Mouse (Mus musculus) limb, embryonic 14.5 days (tissue): ENCODE measurements around the gene Nsun5. TPM values are rescaled to one million over a fixed set of nuclear protein-coding genes. Genes with fewer than 3 reads are reported as not detected.

Source experiments
- ATAC-seq: fragments of 200-750 bp; cut with Nextera tagmentation; 2 replicates; pipeline ENCODE4 v1.8.0; 2017; ENCODE audit warnings: low read depth, moderate number of reproducible peaks, moderate TSS enrichment; ENCODE audit not compliant: low FRiP score
- DNase-seq: peaks from one replicate; pipeline ENCODE4 v3.0.0-alpha.2; 2015; ENCODE audit warnings: low spot score
- H3K27ac ChIP-seq: fragments of 300-500 bp; sonication (generic); replicated peaks from 2 replicates; pipeline ENCODE4 v1.5.1; 2014; ENCODE audit warnings: low read depth, mild to moderate bottlenecking, low read length, moderate library complexity, mixed read lengths
- H3K27me3 ChIP-seq: fragments of 300-500 bp; sonication (generic); 2 replicates; pipeline ENCODE4 v1.6.1; 2014; ENCODE audit warnings: low read length, mixed read lengths; ENCODE audit not compliant: control insufficient read depth, insufficient read depth
- H3K36me3 ChIP-seq: fragments of 300-500 bp; sonication (generic); 2 replicates; pipeline ENCODE4 v1.6.1; 2014; ENCODE audit warnings: mild to moderate bottlenecking, low read length, moderate library complexity, mixed read lengths; ENCODE audit not compliant: control insufficient read depth, insufficient read depth
- H3K4me1 ChIP-seq: fragments of 300-500 bp; sonication (generic); 2 replicates; pipeline ENCODE4 v1.6.1; 2014; ENCODE audit warnings: antibody characterized with exemption, low read length, mixed read lengths; ENCODE audit not compliant: control insufficient read depth, insufficient read depth
- H3K4me2 ChIP-seq: fragments of 300-500 bp; sonication (generic); replicated peaks from 2 replicates; pipeline ENCODE4 v1.6.1; 2014; ENCODE audit warnings: low read depth, mild to moderate bottlenecking, low read length, moderate library complexity; ENCODE audit not compliant: severe bottlenecking
- H3K4me3 ChIP-seq: fragments of 300-500 bp; sonication (generic); replicated peaks from 2 replicates; pipeline ENCODE4 v1.5.1; 2014; ENCODE audit warnings: low read length
- H3K9ac ChIP-seq: fragments of 300-500 bp; sonication (generic); 2 replicates; pipeline ENCODE4 v1.6.1; 2014; ENCODE audit warnings: mild to moderate bottlenecking, low read depth, low read length, moderate library complexity; ENCODE audit not compliant: severe bottlenecking
- H3K9me3 ChIP-seq: fragments of 300-500 bp; sonication (generic); 2 replicates; pipeline ENCODE4 v1.6.1; 2016; ENCODE audit warnings: low read length; ENCODE audit not compliant: control insufficient read depth
- POLR2A ChIP-seq: fragments of 200-500 bp; IDR thresholded peaks from 2 replicates; pipeline ENCODE4 v1.8.0; 2012; ENCODE audit warnings: inconsistent platforms, mild to moderate bottlenecking, moderate library complexity, borderline replicate concordance; ENCODE audit not compliant: insufficient read depth, insufficient read length; ENCODE audit errors: extremely low read depth
- WGBS: fragments of 180-500 bp; shearing (Covaris S2); extraction: QIAGEN DNeasy Blood & Tissue Kit; methylation state at CpG from one replicate; pipeline ENCODE4 v1.1.7; 2014; 5-methylcytosine and 5-hydroxymethylcytosine counted together
- polyA plus RNA-seq, 2 experiments: library from polyadenylated mRNA; depleted of rRNA in 1 of 2; stranded (reverse) in 1 of 2; unstranded in 1 of 2; fragments of >200 nt; fragmentation: Nextera tagmentation in 1 of 2; extraction: Ambion mirVana in 1 of 2; gene quantifications; 2 replicates each; pipeline versions ENCODE4 v1.2.1 to v1.2.3; 2012 to 2014

The Nsun5 gene
- polyA plus RNA-seq, 2 experiments = 26.2 to 52.1 TPM

DNA sequence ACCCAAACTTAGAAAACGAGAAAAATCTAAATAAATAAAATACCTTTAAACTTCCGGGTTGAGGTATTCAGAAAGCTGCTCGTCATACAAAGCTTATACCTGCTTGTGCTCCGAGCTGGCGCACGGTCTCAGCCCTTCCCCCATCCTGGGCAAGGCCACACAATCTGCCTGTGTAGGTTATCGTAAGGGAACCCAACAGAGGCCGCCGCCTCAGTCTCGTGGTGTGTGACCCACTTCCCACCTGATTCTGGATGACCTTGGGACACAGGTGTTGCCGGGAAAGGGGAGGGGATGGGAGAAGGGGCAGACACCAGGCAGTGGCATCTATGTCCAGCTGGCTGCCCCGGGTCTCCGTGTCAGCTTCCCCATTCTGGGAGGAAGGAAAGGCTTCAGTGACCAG, 18.1 kb upstream of the Nsun5 start:
- TF ChIP-seq POLR2A = no peak
- ATAC-seq (no peak), DNase-seq (no peak)
- H3K36me3 ChIP-seq = no peaks in the 10 kb centered on the region
- H3K9ac ChIP-seq = no peak overlapping the region
- no peak overlapping the region for H3K27ac ChIP-seq
- H3K4me1 ChIP-seq = no peaks in the 10 kb centered on the region
- 85% methylated on average over 13 of the region's 13 CpGs for WGBS
- H3K4me2 ChIP-seq = no peak overlapping the region
- H3K27me3 ChIP-seq = peaks cover 12% of the 10 kb centered on the region; the same call in 1 of the 2 replicates
- H3K4me3 ChIP-seq = no peak overlapping the region
- peaks cover 10% of the 10 kb centered on the region; the same call in 1 of the 2 replicates for H3K9me3 ChIP-seq

- no peak within 1 kb of the TSS for H3K4me3 ChIP-seq
- WGBS = 54% methylated on average over 9 of the region's 9 CpGs
Observed at GRCm38 (mm10) chr5:135352995-135353394, 16.8 kb upstream of the Nsun5 start, which contains the start of gene Trim50. TSS of gene Trim50 (plus strand) at chr5:135353295.

GRCm38 (mm10) chr5:135353564-135353963, 16.2 kb upstream of the Nsun5 start:
- no peak overlapping the region for H3K9ac ChIP-seq
- WGBS = 14% methylated on average over 19 of the region's 20 CpGs
- DNase-seq (no peak), ATAC-seq (no peak)
- peaks cover 10% of the 10 kb centered on the region; the same call in 1 of the 2 replicates for H3K9me3 ChIP-seq
- no peaks in the 10 kb centered on the region for H3K36me3 ChIP-seq
- H3K4me2 ChIP-seq = no peak overlapping the region
- H3K27ac ChIP-seq = no peak overlapping the region
- TF ChIP-seq POLR2A = no peak
- H3K27me3 ChIP-seq = peaks cover 12% of the 10 kb centered on the region; the same call in 1 of the 2 replicates
- no peaks in the 10 kb centered on the region for H3K4me1 ChIP-seq
- H3K4me3 ChIP-seq = no peak overlapping the region

More at GRCm38 (mm10) chr5:135352995-135353394, 16.8 kb upstream of the Nsun5 start, which contains the start of gene Trim50:
- Histone ChIP-seq H3K4me1 (no peaks in the 10 kb centered on the region), H3K36me3 (no peaks in the 10 kb centered on the region), H3K9me3 (peaks cover 10% of the 10 kb centered on the region; the same call in 1 of the 2 replicates), H3K27ac (no peak within 1 kb of the TSS), H3K4me2 (no peak within 1 kb of the TSS), H3K9ac (no peak within 1 kb of the TSS), H3K27me3 (peaks cover 12% of the 10 kb centered on the region; the same call in 1 of the 2 replicates)
- no peak for DNase-seq
- no peak for ATAC-seq
- no peak for TF ChIP-seq POLR2A

- DNase-seq = no peak
- WGBS = 61% methylated on average over 1 of the region's 1 CpGs
- no peak overlapping the region for H3K9ac ChIP-seq
- H3K36me3 ChIP-seq = no peaks in the 10 kb centered on the region
- H3K27me3 ChIP-seq = peaks cover 12% of the 10 kb centered on the region; the same call in 1 of the 2 replicates
- no peak for ATAC-seq
- no peak overlapping the region for H3K4me2 ChIP-seq
- H3K9me3 ChIP-seq = no peaks in the 10 kb centered on the region
- no peak overlapping the region for H3K27ac ChIP-seq
- H3K4me1 ChIP-seq = no peaks in the 10 kb centered on the region
- H3K4me3 ChIP-seq = no peak overlapping the region
- TF ChIP-seq POLR2A = no peak
Observed at GRCm38 (mm10) chr5:135356090-135356489, 13.7 kb upstream of the Nsun5 start.

- Histone ChIP-seq H3K4me3 (no peak overlapping the region), H3K4me1 (no peaks in the 10 kb centered on the region), H3K9ac (no peak overlapping the region), H3K27ac (no peak overlapping the region), H3K9me3 (no peaks in the 10 kb centered on the region), H3K36me3 (no peaks in the 10 kb centered on the region), H3K4me2 (no peak overlapping the region), H3K27me3 (peaks cover 12% of the 10 kb centered on the region; the same call in 1 of the 2 replicates)
- DNase-seq (peak; percentile 19), ATAC-seq (no peak)
- TF ChIP-seq POLR2A = no peak
- 83% methylated on average over 2 of the region's 2 CpGs for WGBS
Observed at GRCm38 (mm10) chr5:135357556-135357955, 12.2 kb upstream of the Nsun5 start.
